Mouse (Mus musculus) forebrain, embryonic 15.5 days (tissue): Measurements from ENCODE around the gene Peak1. TPM values are rescaled to one million over a fixed set of nuclear protein-coding genes. Genes with fewer than 3 reads are reported as not detected.

Source experiments
- ATAC-seq: fragments of 200-750 bp; cut with Nextera tagmentation; replicated peaks from 2 replicates; pipeline ENCODE4 v1.8.0; 2017; ENCODE audit warnings: mild to moderate bottlenecking, moderate TSS enrichment, moderate library complexity
- H3K27ac ChIP-seq: fragments of 300-500 bp; sonication (generic); replicated peaks from 2 replicates; pipeline ENCODE4 v1.5.1; 2015; ENCODE audit warnings: mild to moderate bottlenecking, inconsistent platforms
- H3K27me3 ChIP-seq: fragments of 300-500 bp; sonication (generic); 2 replicates; pipeline ENCODE4 v1.6.1; 2015; ENCODE audit warnings: inconsistent platforms
- H3K36me3 ChIP-seq: fragments of 300-500 bp; sonication (generic); 2 replicates; pipeline ENCODE4 v1.6.1; 2015; ENCODE audit warnings: mild to moderate bottlenecking, inconsistent platforms
- H3K4me1 ChIP-seq: fragments of 300-500 bp; sonication (generic); 2 replicates; pipeline ENCODE4 v1.6.1; 2015; ENCODE audit warnings: inconsistent platforms
- H3K4me2 ChIP-seq: fragments of 300-500 bp; sonication (generic); replicated peaks from 2 replicates; pipeline ENCODE4 v1.6.1; 2015; ENCODE audit warnings: mild to moderate bottlenecking, inconsistent platforms
- H3K4me3 ChIP-seq: fragments of 300-500 bp; sonication (generic); 2 replicates; pipeline ENCODE4 v1.5.1; 2015; ENCODE audit warnings: mild to moderate bottlenecking, inconsistent platforms
- H3K9ac ChIP-seq: fragments of 300-500 bp; sonication (generic); replicated peaks from 2 replicates; pipeline ENCODE4 v1.6.1; 2015; ENCODE audit warnings: mild to moderate bottlenecking, inconsistent platforms
- H3K9me3 ChIP-seq: fragments of 300-500 bp; sonication (generic); 2 replicates; pipeline ENCODE4 v1.6.1; 2016; ENCODE audit warnings: inconsistent platforms
- WGBS: fragments of 180-500 bp; shearing (Covaris S2); methylation state at CpG from one replicate; pipeline ENCODE4 v1.1.7; 2015; ENCODE audit warnings: mixed read lengths; 5-methylcytosine and 5-hydroxymethylcytosine counted together
- polyA plus RNA-seq: library from polyadenylated mRNA; unstranded; fragments of >200 nt; fragmentation: Nextera tagmentation; extraction: Ambion mirVana; gene quantifications from 2 replicates; pipeline ENCODE4 v1.2.1, GENCODE M21; 2015

The Peak1 gene
- polyA plus RNA-seq, 1 experiment from 2014 or later = 4.6 TPM

DNA sequence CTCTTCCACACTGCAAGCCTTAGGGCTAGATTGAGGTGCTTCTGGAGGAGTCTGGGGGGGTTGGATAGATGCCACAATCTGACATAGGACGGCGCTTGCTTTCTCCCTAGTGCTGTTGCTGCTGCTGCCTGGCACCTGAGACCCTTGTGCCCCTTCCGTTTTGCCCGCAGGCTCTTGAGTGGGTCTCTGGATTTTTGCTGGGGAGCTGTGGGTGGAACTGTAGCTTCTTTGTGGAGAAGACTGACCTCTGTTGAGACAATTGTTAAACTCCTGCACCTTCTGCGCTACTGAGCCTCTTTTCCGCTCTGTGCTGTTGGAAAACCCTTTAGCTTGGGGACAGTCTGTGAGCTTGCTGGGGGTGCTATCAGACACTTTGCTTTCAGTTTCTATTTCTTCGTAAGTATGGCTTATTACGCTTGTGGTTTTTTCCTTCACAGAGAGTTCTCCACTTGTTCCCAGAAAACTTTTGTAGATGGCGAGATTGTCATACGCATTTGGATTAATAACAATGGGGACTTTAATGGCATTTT, 159.5 kb downstream of the Peak1 start:
- no peak overlapping the region for H3K9ac ChIP-seq
- 94% methylated on average over 10 of the region's 10 CpGs for whole genome bisulfite sequencing
- H3K27me3 ChIP-seq = no peaks in the 10 kb centered on the region
- no peak for ATAC-seq
- no peaks in the 10 kb centered on the region for H3K36me3 ChIP-seq
- H3K27ac ChIP-seq = no peak overlapping the region
- H3K9me3 ChIP-seq = peaks cover 5% of the 10 kb centered on the region
- H3K4me1 ChIP-seq = no peaks in the 10 kb centered on the region
- H3K4me2 ChIP-seq = no peak overlapping the region
- no peak overlapping the region for H3K4me3 ChIP-seq

DNA sequence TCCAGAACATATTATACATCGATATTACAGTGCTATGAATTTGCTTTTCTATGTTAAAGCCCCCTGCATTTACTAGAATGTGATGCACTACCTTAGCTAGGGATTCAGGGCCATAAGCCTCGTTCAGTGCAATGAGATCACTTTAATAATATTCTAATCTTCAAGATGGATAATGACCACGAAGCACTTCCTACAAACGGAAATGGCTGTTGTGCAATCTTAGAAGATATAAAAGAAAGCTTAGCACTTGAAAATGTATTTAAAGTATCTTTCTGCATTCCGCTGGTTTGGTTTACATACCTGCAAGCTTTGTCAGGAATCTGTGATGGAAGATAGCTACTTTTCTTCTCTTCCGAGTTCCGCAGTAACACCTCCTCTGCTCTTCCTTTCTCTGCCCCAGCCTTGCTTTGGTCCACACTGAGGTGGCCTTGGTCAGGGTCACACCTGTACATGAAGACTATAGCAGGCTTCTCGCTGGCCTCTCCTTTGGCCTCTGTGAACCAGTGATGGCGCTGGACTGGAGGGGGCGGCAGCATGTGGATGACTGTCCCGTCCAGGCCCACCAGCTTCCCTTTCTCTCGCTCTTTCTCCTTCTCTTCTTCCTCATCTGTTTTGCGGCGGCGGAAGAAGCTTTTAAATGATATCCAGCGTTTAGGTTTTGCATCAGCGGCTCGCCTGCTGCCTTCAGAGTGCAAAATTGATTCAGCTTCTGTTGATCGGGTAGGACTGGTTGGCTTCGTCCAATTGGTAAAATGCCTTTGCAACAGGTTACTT, 160.5 kb downstream of the Peak1 start:
- Histone ChIP-seq H3K36me3 (no peaks in the 10 kb centered on the region), H3K27ac (no peak overlapping the region), H3K9ac (no peak overlapping the region), H3K4me2 (no peak overlapping the region), H3K4me3 (no peak overlapping the region), H3K4me1 (no peaks in the 10 kb centered on the region), H3K9me3 (peaks cover 5% of the 10 kb centered on the region), H3K27me3 (no peaks in the 10 kb centered on the region)
- ATAC-seq = no peak
- WGBS = 91% methylated on average over 20 of the region's 20 CpGs

DNA sequence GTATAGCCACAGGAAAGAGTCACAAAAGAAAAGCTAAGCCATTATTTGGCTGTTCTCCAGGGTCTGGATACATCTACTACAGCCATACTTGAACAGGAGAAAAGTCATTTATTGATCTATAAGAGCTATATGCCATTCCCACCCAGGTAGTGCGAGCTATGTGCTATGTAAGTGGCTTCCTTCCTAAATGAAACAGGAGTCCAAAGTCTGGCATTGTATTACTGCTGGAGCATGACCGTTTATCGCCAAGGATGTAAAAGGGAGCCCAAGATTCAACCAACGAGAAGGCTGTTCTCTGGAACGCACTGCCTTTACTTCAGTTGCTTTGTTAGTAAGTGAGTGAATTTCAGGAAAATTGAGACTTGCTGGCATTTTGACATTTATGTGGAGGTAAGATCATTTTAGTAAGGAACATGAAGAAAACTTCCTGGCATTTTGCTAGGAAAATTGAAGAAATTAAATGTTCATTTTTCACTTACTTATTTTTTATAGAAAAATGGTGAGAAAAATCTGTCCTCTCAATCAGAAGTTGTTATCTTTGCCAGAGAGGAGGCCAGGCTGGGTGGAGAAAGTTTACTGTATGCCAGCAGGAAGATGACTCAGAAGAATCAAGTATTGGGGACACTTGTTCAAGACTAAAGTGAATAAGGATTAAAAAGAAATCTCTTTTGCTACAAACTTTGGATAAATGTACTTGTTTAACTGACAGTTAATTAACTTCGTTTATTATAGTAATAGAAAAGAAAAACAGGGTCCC, 162.0 kb downstream of the Peak1 start:
- H3K4me1 ChIP-seq = no peaks in the 10 kb centered on the region
- H3K9me3 ChIP-seq = peaks cover 5% of the 10 kb centered on the region
- no peak overlapping the region for H3K27ac ChIP-seq
- no peak overlapping the region for H3K9ac ChIP-seq
- no peak for ATAC-seq
- no peaks in the 10 kb centered on the region for H3K36me3 ChIP-seq
- H3K27me3 ChIP-seq = no peaks in the 10 kb centered on the region
- H3K4me2 ChIP-seq = no peak overlapping the region
- H3K4me3 ChIP-seq = no peak overlapping the region
- 78% methylated on average over 6 of the region's 6 CpGs for WGBS

DNA sequence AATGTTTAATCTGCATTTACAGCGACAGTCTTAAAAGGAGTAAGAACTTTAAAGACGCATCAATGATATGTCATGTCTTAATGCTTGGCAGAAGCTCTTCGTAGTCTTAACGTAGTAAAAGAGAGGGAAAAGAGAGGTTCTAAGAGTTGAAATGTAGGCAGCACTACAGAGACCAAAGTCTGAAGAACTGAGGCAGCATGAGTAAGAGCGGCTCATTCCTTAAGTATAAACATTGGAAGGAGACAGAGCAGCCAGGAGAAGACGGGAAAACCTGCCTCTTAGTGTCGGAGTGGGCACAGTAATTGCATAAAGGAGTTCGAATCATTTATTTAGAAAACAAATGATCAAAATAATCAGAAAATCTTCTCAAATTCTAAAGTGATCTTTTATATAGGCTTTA, 173.5 kb downstream of the Peak1 start:
- no peak for ATAC-seq
- no peak overlapping the region for H3K4me2 ChIP-seq
- H3K4me3 ChIP-seq = no peak overlapping the region
- no peaks in the 10 kb centered on the region for H3K36me3 ChIP-seq
- WGBS = 85% methylated on average over 8 of the region's 8 CpGs
- H3K9me3 ChIP-seq = no peaks in the 10 kb centered on the region
- H3K27me3 ChIP-seq = no peaks in the 10 kb centered on the region
- H3K27ac ChIP-seq = no peak overlapping the region
- H3K4me1 ChIP-seq = no peaks in the 10 kb centered on the region
- H3K9ac ChIP-seq = no peak overlapping the region

DNA sequence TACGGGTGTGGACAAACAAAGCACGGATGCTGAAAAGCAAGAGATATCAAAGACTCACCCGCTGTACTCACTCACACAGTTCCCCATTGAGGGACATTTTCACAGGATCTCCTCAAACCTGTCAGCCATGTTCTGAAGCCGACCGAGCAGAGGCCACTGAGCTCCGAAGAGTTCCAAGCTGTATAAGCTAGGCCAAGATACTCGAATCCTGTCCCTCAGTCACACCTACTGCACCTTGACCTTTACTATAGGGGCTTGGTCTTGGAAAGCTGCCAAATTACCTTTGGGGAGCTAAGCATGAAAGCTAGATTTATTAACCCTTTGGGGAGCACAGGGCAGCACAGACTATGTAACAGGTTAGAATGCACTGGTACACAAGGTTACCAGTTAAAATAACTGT, 174.0 kb downstream of the Peak1 start:
- Histone ChIP-seq H3K4me3 (no peak overlapping the region), H3K27ac (no peak overlapping the region), H3K4me2 (no peak overlapping the region), H3K9me3 (no peaks in the 10 kb centered on the region), H3K27me3 (no peaks in the 10 kb centered on the region), H3K36me3 (no peaks in the 10 kb centered on the region), H3K9ac (no peak overlapping the region), H3K4me1 (no peaks in the 10 kb centered on the region)
- no peak for ATAC-seq
- 87% methylated on average over 7 of the region's 7 CpGs for WGBS

DNA sequence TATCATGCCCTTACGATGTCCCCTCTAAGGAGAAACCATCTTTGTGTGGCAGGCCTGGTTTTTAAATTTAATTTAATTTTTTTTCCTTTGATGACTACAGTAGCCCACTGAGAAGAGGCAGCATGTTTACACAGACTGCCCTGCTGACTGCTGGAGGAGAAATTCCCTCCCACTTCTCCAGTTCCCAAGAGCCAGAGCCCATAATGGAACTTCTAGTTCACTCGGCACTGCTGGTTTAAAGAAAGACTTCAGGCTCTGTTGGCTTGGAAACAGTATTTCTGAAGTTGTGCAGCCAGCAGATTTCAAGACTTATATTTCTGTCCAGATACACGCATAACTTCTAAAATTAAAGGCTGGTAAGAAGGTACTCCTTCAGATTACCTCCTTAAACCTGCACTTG, 175.2 kb downstream of the Peak1 start:
- Histone ChIP-seq H3K4me1 (no peaks in the 10 kb centered on the region), H3K9ac (no peak overlapping the region), H3K36me3 (no peaks in the 10 kb centered on the region), H3K9me3 (no peaks in the 10 kb centered on the region), H3K4me2 (no peak overlapping the region), H3K27me3 (no peaks in the 10 kb centered on the region), H3K27ac (no peak overlapping the region), H3K4me3 (no peak overlapping the region)
- WGBS = 77% methylated on average over 3 of the region's 3 CpGs
- no peak for ATAC-seq

DNA sequence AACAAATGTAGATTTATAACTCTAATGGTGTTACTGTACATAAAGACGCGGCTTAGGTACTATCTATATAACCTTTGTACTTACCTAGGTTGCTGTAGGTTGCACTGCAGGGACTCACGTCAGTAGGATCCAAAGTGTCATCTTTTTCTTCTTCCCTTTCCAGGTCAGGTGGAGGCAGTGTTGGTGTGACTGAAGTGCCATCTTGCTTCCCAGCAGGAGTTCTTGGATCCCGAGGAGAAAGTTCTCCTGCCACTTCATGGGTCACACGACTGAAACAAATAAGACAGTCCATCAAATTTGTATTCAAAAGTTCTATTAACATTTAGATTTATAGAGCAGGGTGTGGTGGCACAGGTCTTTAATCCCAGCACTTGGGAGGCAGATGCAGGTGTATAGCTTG, 176.8 kb downstream of the Peak1 start:
- Histone ChIP-seq H3K9ac (no peak overlapping the region), H3K9me3 (no peaks in the 10 kb centered on the region), H3K27me3 (no peaks in the 10 kb centered on the region), H3K4me3 (no peak overlapping the region), H3K4me1 (no peaks in the 10 kb centered on the region), H3K36me3 (no peaks in the 10 kb centered on the region), H3K4me2 (no peak overlapping the region), H3K27ac (no peak overlapping the region)
- WGBS = 85% methylated on average over 5 of the region's 5 CpGs
- ATAC-seq = no peak

DNA sequence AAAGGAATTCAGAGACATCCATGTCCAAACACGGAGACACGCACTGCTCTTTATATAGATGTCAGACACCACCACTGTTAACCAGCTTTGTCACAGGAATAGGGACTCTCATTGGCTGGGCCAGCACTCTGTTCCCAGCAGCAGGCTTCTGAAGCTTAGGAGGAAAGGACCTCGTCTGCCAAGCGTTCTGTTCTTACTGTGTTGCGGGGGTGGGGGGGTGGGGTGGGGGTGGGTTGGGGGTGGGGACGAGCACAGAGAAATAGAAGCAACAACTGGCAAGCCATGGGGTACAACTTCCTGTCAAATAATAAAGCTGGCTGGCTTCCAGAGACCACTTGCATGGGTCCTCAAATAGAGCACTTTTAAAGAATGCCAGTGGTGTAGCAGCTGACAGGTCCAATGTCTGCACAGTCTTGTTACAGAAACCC, 182.0 kb downstream of the Peak1 start:
- peak; percentile 67; the same call in 1 of the 2 replicates for ATAC-seq

DNA sequence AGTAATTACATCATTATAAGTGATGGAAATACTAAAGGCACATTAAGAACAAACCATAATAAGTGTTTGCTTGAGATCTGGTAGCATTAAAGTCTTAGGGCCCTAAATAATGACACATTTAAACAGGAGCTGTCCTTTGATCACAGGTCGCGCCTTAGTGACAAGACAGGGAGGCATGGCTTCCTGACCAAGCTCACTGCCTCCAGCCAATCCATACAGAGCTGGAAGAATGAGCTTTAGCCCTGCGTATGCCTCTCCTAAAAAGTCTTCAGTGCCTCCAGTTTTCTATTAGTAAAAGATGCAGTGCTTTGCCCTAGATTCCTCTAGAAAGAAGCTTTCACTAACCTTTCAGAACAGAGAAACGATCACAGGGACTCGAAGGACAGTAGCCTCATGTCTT, 182.6 kb downstream of the Peak1 start:
- H3K9me3 ChIP-seq = no peaks in the 10 kb centered on the region
- H3K4me3 ChIP-seq = no peak overlapping the region
- no peak overlapping the region for H3K27ac ChIP-seq
- WGBS = 84% methylated on average over 5 of the region's 5 CpGs
- H3K4me2 ChIP-seq = no peak overlapping the region
- H3K9ac ChIP-seq = no peak overlapping the region
- ATAC-seq = no peak
- no peaks in the 10 kb centered on the region for H3K36me3 ChIP-seq
- H3K27me3 ChIP-seq = no peaks in the 10 kb centered on the region
- H3K4me1 ChIP-seq = 0 out of 2 replicates have a peak, but pooled peaks cover 2% of the 10 kb centered on the region

More for the DNA sequence above, 182.0 kb downstream of the Peak1 start:
- Histone ChIP-seq H3K4me3 (no peak overlapping the region), H3K9ac (no peak overlapping the region), H3K9me3 (no peaks in the 10 kb centered on the region), H3K4me1 (0 out of 2 replicates have a peak, but pooled peaks cover 2% of the 10 kb centered on the region), H3K36me3 (no peaks in the 10 kb centered on the region), H3K4me2 (no peak overlapping the region), H3K27ac (no peak overlapping the region), H3K27me3 (no peaks in the 10 kb centered on the region)
- WGBS = 21% methylated on average over 6 of the region's 6 CpGs

DNA sequence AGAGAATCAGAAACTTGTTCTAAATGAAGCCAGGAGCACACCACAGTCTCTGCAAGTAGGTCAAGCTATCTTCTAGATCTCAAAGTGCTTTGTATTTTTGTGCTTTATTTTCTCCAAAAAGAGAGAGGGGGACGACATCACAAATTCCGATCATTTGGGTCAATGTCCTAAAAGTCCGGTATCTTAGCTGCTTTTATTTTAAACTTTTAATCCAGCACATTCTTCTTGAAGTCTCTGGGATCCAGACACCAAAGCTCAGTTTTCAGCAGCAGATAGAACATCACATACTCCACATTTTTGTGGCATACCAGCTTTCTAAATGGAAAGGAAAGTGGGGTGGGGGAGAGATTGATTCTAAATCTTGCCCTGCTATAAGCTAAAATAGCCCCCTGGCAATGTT, 183.3 kb downstream of the Peak1 start:
- H3K9ac ChIP-seq = no peak overlapping the region
- H3K27ac ChIP-seq = no peak overlapping the region
- ATAC-seq = no peak
- H3K4me3 ChIP-seq = no peak overlapping the region
- no peak overlapping the region for H3K4me2 ChIP-seq
- H3K9me3 ChIP-seq = no peaks in the 10 kb centered on the region
- 85% methylated on average over 3 of the region's 3 CpGs for WGBS
- H3K27me3 ChIP-seq = no peaks in the 10 kb centered on the region
- 0 out of 2 replicates have a peak, but pooled peaks cover 2% of the 10 kb centered on the region for H3K4me1 ChIP-seq
- no peaks in the 10 kb centered on the region for H3K36me3 ChIP-seq

DNA sequence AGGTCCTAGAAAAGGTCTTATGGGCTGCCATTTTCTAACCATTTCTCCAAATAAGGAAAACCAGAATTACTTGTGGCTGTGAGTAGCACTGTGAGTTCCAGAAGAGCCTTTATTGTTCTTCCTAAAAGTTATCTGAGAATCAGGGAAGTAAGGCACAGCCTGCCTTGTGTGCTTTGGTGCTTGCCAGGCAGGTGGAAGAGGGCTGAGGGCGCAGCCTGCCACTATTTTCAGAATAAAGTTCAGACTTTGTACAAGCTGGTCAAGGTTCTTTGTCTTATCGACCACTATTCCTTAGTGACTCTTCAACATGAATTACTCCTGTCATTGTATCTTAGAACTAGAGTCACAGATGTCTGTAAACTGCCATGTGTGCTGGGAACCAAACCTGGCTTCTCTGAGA, 184.6 kb downstream of the Peak1 start:
- 81% methylated on average over 2 of the region's 2 CpGs for WGBS
- H3K4me2 ChIP-seq = no peak overlapping the region

DNA sequence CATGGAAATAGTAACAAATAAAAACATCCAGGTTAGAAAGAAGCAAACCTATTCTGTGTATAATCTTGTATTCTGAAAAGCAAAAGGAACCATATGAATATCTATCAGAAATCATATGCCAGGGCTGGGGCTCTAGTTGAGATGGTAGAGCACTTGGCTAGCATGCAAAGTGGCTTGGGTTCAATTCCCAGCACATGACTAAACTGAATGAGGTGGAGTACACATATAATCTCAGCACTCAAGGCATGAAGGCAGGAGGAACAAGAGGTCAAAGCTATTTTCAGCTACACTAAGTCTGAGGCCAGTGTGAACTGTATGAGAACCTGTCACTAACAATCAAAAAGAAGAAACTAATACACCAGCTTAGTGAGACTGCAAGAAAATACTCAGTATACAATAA, 187.0 kb downstream of the Peak1 start:
- H3K27ac ChIP-seq = no peak overlapping the region
- 0 out of 2 replicates have a peak, but pooled peaks cover 2% of the 10 kb centered on the region for H3K4me1 ChIP-seq
- ATAC-seq = no peak

More for the DNA sequence above, 184.6 kb downstream of the Peak1 start:
- H3K4me3 ChIP-seq = no peak overlapping the region
- H3K27ac ChIP-seq = no peak overlapping the region
- no peaks in the 10 kb centered on the region for H3K9me3 ChIP-seq
- H3K4me1 ChIP-seq = 0 out of 2 replicates have a peak, but pooled peaks cover 2% of the 10 kb centered on the region
- no peaks in the 10 kb centered on the region for H3K36me3 ChIP-seq
- H3K27me3 ChIP-seq = no peaks in the 10 kb centered on the region
- no peak overlapping the region for H3K9ac ChIP-seq
- no peak for ATAC-seq

More for the DNA sequence above, 187.0 kb downstream of the Peak1 start:
- Histone ChIP-seq H3K4me2 (no peak overlapping the region), H3K27me3 (no peaks in the 10 kb centered on the region), H3K9me3 (no peaks in the 10 kb centered on the region), H3K36me3 (no peaks in the 10 kb centered on the region), H3K4me3 (no peak overlapping the region), H3K9ac (no peak overlapping the region)
